Mouse (Mus musculus) retina, adult 2 months (tissue): Measurements from ENCODE around the gene Atr.

ENCODE experiments used
- DNase-seq: peaks from one replicate; pipeline ENCODE4 v3.0.0-alpha.2; 2012; ENCODE audit warnings: low read depth, low spot score

Atr gene

DNA sequence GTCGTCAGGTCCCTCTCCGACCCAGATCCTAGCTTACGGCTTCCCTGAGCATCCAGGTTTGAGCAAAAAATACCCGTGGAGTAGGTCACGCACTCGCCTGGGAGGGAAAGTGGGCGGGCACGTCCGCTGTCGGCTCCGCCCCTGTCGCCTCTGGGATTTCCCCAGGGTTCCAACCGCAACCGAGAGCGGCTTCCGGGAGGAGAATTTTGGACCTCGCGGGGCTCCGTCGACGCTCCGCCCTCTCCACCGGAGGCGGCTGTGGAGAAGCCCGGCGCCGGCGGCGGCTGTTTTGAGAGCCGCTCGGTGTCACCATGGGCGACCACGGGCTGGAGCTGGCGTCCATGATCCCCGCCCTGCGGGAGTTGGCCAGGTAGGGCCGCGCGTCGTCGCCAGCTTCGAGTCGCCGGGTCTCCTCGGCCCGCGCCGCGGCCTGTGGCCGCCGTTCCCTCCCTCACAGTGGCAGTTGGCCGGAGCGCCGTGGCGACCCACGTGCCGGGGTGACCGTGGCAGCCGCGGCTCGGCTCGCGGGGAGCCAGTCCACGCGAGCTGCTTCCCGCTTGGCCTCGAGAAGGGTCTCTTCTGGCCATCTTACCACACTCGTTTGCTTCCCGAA is at the start of gene Atr:
Gene Atr, plus strand, starts transcription at position 184 of the 613 bp plus-strand sequence.
- DNase-seq: peak; percentile 91

DNA sequence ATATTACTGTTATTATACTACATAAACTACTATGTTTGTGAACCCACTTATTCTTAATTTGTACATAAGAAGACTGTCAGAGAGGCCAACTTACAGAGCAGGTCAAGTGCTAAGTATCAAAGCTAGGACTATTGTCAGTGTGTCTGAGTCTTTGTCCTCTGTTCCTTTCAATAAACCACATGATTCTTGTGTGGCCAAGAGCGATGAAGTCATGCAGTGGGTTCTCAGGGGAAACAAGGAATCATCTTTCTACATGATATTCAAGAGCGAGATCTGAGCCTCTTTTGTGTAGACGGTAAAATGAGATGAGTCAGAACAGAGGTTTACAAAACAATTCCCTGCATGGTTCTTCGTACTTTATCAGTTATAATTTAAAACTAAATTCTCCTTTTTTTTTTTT is 47.8 kb upstream of the Atr start:
- no peak for DNase-seq

DNA sequence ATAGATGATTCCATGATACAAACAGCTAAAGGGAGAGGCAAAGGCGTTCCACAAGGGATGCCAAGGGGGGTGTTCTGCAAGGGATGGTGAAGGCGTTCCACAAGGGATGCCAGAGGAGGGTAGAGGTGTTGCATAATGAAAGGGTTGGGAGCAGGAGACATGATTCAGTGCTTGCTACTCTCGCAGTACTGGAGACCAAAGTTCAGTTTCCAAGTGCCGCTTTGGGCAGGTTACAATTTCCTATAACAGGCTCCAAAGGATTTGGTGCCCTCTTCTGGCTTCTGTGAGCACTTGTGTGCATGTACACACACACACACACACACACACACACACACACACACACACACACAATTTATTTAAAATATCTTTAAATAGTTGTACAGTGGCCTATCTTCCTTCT is 45.6 kb upstream of the Atr start:
- no peak for DNase-seq

DNA sequence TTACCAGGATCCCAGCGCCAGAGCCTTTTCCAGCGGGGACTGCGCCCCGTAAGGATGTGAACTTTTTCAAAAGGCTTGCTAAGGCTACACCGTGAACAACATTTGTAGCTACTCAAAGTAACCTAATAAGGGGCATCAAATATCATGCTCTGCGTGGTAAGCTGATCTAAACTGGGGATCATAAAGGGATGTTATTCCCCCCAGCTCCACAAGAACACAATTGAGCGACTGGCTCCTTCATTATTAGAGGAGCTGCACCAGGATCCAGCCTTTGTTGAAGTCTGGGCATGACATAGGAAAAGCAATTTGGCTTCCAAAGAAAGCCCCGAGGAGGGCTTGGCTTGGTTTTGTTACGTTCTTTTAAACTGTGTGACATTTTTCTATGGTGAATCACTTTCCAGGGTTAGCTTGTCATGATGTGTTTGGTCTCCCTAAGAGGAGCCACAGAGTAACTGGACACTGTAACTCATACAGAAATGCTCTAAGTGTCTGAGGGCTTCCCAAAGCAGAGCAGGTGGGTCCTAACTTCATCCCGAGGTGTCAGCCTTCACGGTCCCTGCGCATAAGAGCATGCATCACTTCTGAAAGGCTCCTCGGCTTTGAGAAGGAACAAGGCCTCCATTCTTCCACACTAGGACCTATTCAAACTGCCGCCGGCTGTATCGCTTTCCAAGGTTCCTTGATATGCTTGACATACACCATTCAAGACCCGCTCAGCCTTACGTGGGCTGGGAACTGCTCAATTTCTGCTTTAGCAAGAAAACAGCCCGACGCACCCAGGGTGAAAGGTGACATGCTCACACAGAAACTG is 43.5 kb upstream of the Atr start:
- no peak for DNase-seq

DNA sequence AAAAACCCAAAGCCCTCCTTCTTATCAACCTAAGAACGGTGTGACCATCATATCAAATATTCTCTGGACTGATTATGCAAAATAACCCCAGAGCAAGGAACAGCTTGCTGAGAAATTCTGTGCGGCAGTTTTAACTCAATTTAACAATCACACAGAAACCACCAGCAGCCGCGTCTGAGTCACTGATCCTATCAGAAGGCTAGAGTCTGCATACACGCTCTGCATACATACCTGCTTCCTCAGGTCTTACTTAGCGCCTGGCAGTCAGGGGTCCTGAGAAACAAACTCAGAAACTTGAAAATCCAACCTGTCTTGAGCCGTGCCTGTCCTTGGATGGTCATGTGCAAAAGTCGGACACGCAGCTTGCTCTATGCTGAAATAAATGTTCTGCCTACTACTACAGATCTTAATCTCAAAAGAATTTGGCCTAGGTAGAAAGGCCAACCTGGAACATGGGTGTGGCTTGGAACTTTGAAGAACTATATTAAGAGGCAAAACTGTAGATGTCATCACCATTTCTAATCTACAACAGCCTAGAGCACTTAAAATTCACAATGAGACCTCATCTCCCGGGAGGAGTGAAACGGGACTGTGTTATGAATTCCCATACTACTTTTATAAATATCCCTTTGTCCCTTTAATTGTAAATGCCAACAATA is 42.3 kb upstream of the Atr start:
- no peak for DNase-seq

DNA sequence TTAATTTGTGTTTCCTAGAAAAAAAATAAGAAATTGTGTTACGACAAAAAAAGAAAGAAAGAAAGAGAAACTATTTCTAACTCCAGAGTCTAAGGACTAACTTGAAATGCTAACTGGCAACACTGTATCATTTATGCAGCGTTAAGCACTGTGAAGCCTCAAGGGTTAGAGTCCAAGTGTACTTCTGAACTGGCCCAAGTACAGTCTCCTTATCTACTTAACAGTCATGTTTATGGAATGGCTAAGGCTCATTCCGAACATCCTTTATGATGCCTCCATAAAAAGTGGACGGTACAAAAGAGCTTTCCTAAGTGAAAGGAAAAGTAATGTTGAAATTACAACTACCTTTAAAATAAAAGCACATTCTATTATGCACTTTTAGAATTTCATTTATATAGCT is 41.7 kb upstream of the Atr start:
- no peak for DNase-seq

DNA sequence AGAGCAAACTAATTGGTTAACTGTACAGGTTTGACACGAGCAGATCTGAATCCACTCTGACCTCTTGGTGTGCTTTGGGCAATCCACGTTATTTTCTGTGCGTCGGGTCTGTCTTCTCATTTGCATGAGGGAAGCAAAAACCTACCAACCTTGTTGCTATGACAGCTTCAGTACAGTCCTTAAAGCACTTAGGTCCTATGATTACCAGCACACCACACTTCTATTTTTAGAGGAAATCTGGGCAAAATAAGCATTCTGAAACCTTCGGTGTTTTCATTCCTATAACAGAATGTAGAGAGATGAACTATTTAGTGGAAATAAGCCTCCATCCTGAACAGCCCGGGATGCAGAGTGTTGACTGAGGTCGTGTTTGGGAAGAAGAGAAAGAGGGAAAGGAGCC is 34.9 kb upstream of the Atr start:
- DNase-seq: no peak

DNA sequence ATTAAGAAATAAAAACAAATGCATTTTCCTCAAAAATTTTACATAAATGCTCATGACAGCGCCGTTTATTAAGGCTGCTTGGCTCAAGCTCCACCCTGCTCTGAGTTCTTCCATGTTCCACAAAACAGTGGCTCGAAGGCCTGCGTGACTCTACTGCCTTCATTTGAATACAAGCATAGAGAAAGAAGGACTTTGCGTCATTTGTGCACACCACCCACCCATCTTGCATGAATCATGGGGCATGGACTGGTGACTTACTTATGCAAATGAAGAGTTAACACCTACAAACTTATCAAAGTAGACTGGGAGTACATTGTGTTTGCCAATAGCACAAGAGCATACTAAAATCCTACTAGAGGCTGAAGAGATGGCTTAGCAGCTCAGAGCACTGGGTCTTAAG is 29.8 kb upstream of the Atr start:
- no peak for DNase-seq

DNA sequence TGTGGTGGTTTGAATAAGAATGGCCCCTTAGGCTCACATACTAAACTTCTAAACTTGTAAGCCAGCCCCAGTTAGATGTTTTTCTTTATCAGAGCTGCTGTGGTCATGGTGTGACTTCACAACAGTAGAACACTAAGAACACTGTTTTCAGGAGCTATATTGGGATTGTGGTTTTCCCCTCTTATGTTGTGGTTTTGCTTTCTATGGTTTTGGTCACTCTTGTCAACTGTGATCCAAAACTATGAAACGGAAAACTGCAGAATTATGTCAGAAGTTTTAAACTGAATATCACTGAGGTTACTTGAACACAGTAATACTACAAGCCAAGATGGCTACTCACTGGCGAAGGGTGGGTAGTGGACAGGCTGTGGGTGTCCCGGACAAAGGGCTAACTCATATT is 24.6 kb upstream of the Atr start:
- DNase-seq: no peak

DNA sequence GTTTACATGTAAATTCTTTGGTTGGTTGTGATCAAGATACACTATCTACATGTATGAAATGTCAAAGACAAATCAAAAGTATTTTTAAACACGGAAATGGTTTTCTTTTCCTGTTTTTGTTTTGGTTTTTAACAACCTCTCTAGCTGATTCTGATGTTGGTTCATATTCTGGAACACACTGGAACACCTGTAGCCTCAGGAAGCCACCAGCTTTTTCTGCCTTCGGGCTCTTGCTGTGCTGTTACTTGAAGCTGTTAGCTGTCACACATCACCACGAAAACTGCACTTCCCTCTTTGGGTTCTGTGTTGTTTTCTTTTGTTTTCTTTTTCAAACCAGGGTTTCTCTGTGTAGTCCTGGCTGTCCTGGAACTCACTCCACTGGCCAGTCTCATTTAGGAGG is 22.6 kb upstream of the Atr start:
- DNase-seq: no peak

DNA sequence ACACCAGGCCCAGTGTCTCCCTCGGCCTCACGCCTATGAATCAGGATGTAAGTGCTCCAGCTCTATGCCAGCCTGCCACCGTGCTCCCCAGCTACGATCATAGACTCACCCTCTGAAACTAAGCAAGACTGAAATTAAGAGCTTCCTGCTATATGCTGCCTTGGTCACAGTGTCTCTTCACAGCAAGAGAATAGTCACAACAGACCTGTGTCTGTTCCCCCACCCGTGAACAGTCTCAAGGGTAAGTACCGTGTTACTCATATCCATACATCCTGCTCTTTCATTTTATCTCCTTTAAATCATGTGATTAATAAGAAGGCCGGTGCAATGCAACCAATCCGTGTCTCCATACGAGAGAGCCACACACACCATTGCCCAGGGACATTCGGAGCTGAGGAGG is 21.7 kb upstream of the Atr start:
- DNase-seq: no peak

DNA sequence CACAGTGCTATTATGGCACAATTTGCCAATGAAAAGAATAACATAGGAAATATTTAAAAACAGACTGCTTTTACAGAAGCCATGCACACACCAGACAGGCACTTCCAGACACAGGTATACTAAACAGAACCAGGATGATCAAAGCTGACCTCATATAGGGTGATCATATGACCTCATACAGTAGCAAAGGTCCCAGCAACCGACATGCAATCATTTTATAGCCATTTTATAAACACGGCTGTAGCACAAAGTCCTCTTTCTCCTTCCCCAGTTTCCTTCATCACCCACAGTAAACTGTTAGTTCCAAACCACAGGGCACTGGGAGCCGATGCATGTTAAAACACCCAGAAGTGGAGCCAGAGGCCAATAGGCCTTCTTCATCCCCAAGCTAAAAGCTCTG is 18.0 kb upstream of the Atr start:
- no peak for DNase-seq

DNA sequence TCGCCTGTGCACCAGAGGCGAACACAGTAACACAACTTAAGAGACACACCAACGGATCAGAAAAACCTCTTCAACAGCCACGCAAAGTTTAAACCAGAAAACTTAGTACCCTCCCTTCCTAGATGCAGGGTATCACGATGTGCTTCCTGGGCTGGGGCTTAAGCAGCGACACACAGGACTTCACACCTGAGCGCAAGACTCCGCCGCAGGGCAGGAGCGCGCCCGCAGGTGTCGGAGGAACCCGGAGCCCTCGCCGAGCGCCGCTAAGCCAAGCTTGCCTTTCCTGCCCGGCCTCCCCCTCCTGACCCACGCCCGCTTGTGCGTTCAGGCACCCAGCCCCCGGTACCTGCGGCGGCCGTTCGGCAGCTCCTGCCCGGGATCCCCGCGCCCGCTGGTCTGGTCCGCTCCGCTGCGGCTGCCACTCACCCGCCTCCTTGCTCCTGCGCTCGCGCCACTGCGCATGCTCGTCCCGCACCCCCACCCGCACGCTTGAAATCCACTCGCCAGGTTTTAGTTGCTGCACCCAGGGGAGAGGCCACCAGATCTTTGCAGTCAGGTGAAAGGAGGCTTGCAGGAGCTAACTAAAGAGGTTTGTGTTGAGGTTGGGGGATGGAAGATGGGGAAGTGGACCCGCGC is 12.5 kb upstream of the Atr start, which contains the start of gene Pls1:
Gene Pls1, minus strand, starts transcription at position 487 of the 636 bp plus-strand sequence.
- peak; percentile 90 for DNase-seq

DNA sequence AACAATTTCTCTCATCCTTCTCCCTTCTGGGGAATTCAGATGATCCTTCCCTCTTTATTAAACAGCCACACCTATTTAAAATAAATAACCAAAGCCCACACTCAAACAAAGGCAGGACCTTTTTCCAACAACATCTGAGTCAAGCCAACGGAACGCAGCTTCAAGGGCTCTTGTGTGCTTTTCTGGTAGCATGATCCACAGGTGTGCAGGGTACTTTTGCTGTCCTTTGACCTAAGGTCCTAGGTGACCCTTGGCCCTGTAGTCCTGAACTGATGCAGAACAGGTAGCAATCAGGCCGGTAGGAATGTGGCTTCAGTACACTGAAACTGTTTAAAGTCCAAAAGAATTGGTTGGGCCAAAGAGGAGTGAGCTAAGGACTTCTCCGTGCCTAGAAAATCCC is 11.7 kb upstream of the Atr start:
- no peak for DNase-seq

DNA sequence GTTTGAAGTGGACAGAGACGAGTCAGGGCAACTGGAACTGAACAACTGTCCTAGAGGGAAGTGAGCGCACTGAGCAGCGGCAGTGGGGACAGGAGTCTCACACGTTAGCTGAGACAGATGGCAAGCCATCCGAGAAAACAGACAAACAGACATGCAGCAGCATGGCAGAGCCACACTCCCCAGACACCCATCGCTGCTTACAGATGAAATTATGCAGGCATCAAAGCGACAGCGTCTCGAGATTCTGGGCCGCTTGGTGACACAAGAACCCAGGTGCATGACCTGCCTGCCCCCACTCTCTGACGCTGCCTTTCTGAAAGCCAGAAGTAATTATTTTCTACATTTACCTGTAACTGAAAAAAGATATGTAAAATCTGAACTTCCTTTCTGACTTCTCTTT is 5.7 kb upstream of the Atr start:
- DNase-seq: no peak

DNA sequence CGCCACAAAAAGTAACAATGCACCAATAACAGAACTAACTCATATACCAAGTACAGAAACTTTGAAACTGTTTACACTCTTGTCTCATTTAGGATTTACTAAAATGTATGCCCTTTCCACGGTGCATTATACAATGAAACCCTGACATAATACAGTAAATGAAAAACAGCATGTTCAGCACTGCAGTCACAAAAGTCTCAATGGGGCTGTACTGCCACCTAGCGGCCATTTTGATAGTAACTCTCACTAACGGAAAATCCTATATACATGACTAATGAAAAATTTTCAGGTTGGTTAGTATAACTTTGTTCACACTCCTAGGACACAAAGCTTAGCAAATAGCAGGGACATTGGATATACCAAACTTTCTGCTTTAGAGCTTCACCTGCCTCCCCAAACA is 4.5 kb upstream of the Atr start:
- peak; percentile 64 for DNase-seq

DNA sequence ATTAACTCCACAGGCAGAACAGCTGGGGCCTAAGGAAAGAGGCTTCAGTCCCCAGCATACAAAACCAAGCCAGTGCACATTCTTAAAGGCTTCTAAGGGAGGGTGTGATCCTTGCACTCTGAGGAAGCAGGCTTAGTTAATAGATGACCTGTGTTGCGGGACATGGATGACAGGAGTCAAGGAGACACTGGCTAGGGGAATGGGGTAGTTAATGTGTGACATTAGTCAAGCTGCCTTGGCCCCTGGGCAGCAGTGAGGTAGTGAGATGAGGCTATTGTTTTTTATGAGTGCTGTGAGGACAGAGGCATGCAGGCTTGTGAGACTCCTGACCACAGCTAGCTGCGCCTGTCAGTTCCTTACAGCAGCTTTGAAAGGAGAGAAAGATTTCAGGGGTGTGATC is 2.5 kb upstream of the Atr start:
- DNase-seq: no peak

DNA sequence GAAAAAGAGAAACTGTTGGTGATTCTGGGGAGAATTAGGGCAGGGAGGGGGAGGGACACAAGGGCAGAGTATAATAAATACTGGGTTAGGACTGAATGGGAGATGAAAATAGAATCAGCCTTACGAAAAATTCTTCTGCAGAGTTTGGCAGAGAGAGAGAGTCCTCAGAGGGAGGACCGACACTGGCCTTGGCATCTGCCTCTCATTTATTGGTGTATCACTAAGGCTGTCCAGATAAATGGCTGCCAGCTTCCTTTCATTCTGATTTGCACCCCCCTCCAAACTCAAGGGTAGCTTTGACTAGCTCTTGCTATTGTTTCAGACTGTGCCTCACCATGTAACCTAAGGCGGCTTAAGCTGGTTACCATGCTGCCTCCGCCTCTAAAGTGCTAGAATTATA is 1.4 kb upstream of the Atr start:
- no peak for DNase-seq

DNA sequence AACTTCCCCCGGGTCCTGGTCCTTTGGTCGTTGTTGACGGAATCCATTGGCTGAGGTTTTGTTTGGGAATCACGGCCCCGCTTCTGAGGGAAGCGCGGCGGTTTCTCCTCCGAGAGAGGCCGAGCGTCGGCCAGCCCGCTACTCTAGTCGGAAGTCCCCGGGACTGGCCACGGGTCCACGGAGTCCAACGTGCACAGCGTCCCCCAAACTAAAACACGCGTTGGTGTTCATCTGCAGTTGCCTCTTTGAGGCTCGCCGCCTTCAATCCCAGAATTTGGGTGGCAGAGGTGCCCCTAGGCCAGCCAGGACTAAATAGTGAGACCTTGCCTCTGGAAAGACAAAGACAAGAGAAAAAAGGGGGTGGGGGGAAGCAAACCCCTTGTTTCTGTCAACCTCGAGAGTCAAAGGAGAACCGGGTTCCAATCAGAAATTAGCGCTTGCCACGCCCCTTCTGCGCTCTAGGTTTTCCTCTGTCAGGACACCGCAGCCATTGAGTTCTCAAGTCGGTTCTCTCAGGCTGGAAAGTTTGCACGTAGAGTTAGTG is 702 bp downstream of the Atr start:
- no peak for DNase-seq

DNA sequence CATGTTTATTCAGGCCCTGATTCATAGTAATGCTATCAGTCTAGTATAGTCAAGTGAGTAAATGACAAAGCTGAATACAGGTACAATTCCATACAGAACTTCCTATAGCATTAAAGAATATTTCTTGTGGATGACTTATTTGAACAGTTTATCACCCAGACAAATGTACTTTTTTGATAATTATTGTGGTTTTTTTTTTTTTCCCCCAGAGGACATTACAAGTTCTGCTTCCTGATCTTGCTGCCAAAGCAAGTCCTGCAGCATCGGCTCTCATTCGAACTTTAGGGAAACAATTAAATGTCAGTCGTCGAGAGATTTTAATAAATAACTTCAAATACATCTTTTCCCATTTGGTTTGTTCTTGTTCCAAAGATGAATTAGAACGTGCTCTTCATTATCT is 20.8 kb downstream of the Atr start:
- no peak for DNase-seq

DNA sequence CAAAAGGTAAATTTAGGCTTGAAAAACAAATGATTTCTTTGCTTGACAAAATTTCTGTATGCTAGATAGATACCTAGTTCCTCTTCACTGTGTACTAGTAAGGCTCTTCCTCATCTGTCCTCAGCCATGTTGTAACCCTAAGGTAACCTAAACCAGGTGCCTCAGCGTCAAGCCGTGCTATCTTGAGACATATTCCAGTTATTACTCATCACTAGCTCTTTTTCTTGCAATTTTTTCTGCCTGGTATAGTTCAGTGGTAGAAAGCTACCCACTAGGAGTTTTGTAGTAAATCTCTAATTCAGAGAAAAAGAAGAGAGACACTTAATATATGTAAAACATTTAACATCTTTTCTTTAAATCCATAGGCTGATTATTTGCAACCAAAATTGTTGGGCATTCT is 25.4 kb downstream of the Atr start:
- DNase-seq: no peak

DNA sequence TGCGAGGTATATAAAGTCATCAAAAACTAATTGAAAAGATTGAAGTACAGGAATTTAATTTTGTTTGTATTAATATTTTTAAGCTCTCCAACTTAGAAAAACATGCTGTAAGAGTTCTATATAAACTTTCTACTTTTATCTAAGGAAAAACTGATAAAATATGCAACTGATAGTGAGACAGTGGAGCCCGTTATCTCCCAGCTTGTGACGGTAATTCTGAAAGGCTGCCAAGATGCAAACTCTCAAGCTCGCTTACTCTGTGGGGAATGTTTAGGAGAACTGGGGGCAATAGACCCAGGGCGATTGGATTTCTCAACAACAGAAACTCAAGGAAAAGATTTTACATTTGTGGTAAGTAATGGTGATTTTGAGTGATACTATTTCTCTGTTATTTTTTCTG is 40.0 kb downstream of the Atr start:
- no peak for DNase-seq
